Mouse (Mus musculus) embryonic fibroblast, embryonic 13.5 days (primary cell): Measurements from ENCODE around the gene Gm16253.

Source experiments
- CTCF ChIP-seq: IDR thresholded peaks from 2 replicates; pipeline ENCODE4 v1.5.1; 2011; ENCODE audit warnings: mild to moderate bottlenecking, control low read depth, low read length, moderate library complexity, borderline replicate concordance; ENCODE audit not compliant: insufficient read depth
- POLR2A ChIP-seq: IDR thresholded peaks from 2 replicates; pipeline ENCODE4 v1.6.1; 2011; ENCODE audit warnings: low read depth, mild to moderate bottlenecking, control low read depth, low read length, moderate library complexity

DNA sequence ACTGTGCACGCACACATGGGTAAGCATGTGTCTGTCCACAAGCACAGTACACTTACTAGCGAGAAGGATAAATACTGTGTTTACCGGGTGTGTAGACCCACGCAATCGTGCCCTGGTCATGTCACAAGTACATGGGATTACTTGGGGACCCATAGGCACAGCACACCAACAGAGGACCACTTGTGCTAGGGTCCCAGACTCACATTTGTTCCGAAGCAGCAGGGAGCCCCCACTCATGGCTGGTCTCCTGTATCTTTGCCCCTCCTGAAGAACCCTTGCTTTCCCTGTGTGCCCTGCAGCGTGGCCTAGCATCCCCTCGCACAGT is 22.2 kb downstream of the Gm16253 start:
- TF ChIP-seq POLR2A, result no peak
- no peak for TF ChIP-seq CTCF
